Mouse (Mus musculus) midbrain, postnatal 0 days (tissue): ENCODE measurements around the gene Taz. TPM values are rescaled to one million over a fixed set of nuclear protein-coding genes. Genes with fewer than 3 reads are reported as not detected.

Experiments
- ATAC-seq: fragments of 200-750 bp; cut with Nextera tagmentation; 2 replicates; pipeline ENCODE4 v1.8.0; 2017; ENCODE audit warnings: moderate number of reproducible peaks, mild to moderate bottlenecking, moderate TSS enrichment, moderate library complexity; ENCODE audit not compliant: low FRiP score
- DNase-seq: peaks from one replicate; pipeline ENCODE4 v3.0.0-alpha.2; 2015; ENCODE audit warnings: low spot score
- H3K27ac ChIP-seq: fragments of 300-500 bp; sonication (generic); 2 replicates; pipeline ENCODE4 v1.5.1; 2014; ENCODE audit warnings: low read depth, mild to moderate bottlenecking, low read length, mixed read lengths
- H3K27me3 ChIP-seq: fragments of 300-500 bp; sonication (generic); 2 replicates; pipeline ENCODE4 v1.6.1; 2014; ENCODE audit warnings: low read length, control low read depth, mixed read lengths; ENCODE audit not compliant: insufficient read depth
- H3K36me3 ChIP-seq: fragments of 300-500 bp; sonication (generic); 2 replicates; pipeline ENCODE4 v1.6.1; 2014; ENCODE audit warnings: low read length, control low read depth, mixed read lengths; ENCODE audit not compliant: insufficient read depth
- H3K4me1 ChIP-seq: fragments of 300-500 bp; sonication (generic); 2 replicates; pipeline ENCODE4 v1.6.1; 2014; ENCODE audit warnings: mild to moderate bottlenecking, control low read depth, antibody characterized with exemption, low read length, mixed read lengths; ENCODE audit not compliant: insufficient read depth
- H3K4me2 ChIP-seq: fragments of 300-500 bp; sonication (generic); 2 replicates; pipeline ENCODE4 v1.6.1; 2014; ENCODE audit warnings: low read depth, mild to moderate bottlenecking, low read length, mixed read lengths; ENCODE audit not compliant: poor library complexity, severe bottlenecking
- H3K4me3 ChIP-seq: fragments of 300-500 bp; sonication (generic); 2 replicates; pipeline ENCODE4 v1.5.1; 2014; ENCODE audit warnings: low read depth, mild to moderate bottlenecking, low read length, moderate library complexity
- H3K9ac ChIP-seq: fragments of 300-500 bp; sonication (generic); replicated peaks from 2 replicates; pipeline ENCODE4 v1.6.1; 2014; ENCODE audit warnings: mild to moderate bottlenecking, low read length, moderate library complexity, mixed read lengths; ENCODE audit not compliant: poor library complexity, severe bottlenecking
- H3K9me3 ChIP-seq: fragments of 300-500 bp; sonication (generic); 2 replicates; pipeline ENCODE4 v1.6.1; 2016; ENCODE audit warnings: low read length, control low read depth
- CTCF ChIP-seq: IDR thresholded peaks from 2 replicates; pipeline ENCODE4 v1.5.1; 2016; ENCODE audit warnings: antibody characterized with exemption, mild to moderate bottlenecking
- WGBS: fragments of 180-500 bp; shearing (Covaris S2); extraction: QIAGEN DNeasy Blood & Tissue Kit; methylation state at CpG from one replicate; pipeline ENCODE4 v1.1.7; 2014; 5-methylcytosine and 5-hydroxymethylcytosine counted together
- polyA plus RNA-seq: library from polyadenylated mRNA; unstranded; fragments of >200 nt; fragmentation: Nextera tagmentation; extraction: Ambion mirVana; gene quantifications from 2 replicates; pipeline ENCODE4 v1.2.1, GENCODE M21; 2015
- total RNA-seq: library from RNA; depleted of rRNA; stranded (reverse); fragments of >200 nt; gene quantifications from 2 replicates; pipeline ENCODE4 v1.2.3, GENCODE M21; 2014; rRNA removed

Gene Taz
- 44.4 and 49.2 TPM in 2 replicates for total RNA-seq
- polyA plus RNA-seq = 65.9 and 69.8 TPM in 2 replicates

DNA sequence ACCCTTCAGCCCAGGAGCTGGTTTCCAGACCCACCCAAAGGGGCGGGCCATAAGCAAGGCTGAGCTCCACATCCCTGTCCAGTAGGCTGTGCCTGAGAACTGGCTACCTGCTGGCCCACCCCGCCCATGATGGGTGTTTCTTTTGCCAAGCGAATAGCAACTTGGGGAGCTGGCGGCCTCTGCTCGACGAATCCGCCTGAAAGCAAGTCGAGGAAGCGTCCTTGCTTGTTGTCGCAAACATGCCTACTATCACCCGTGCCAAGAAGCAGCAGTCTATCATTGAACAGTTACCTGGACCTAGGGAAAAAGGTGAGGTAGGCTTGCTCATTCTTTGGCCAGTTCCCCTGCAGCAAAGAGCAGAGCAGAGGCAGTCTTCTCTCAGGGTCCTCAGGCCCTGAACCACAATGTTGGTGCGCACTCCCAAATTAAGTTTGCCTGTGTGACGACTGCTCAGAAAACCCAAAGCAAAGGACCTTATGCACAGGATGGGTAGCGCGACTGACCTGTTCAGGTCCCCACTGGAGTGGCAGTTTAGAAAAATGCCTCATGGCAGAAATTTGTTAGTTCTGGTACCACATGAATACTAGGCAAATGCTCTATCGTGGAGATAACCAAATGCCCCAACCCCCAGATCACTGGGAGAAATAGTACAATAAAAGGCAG is at the start of gene Taz, which contains the start of gene Dnase1l1:
Taz (plus strand) TSS at position 181 of the 663 bp plus-strand sequence.
Dnase1l1 (minus strand) TSS at position 606 of the 663 bp plus-strand sequence.
- DNase-seq (peak; percentile 55), ATAC-seq (peak; percentile 65)
- Histone ChIP-seq H3K4me1 (no peaks in the 10 kb centered on the region), H3K4me2 (peak within 1 kb of the TSS; percentile 57), H3K9ac (peak within 1 kb of the TSS; percentile 63), H3K36me3 (no peaks in the 10 kb centered on the region), H3K4me3 (peak within 1 kb of the TSS; percentile 48), H3K9me3 (no peaks in the 10 kb centered on the region), H3K27me3 (no peaks in the 10 kb centered on the region), H3K27ac (peak within 1 kb of the TSS; percentile 82)
- peak; percentile 2; the same call in 1 of the 2 replicates for TF ChIP-seq CTCF
- 24% methylated on average over 16 of the region's 16 CpGs for WGBS

DNA sequence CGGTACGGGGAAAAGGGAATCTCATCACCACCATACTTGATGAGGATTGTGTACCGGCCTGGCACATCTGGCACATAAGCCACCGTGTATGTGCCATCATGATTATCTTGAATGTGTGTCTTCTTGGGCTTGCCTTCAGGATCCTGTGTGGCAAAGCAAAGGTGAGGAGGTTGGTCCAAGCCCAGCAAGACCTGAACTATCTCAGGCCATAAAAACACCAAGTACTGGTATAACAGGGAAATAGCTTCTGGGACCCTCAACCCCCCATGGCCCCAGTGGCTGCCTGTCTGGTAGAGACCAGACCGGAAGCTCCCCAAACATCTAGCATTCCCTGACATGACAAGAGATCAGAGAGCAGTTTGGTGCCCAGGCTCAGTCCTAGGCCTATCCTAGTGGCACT is 48.5 kb upstream of the Taz start:
- Histone ChIP-seq H3K4me2 (no peak overlapping the region), H3K36me3 (peaks cover 61% of the 10 kb centered on the region), H3K4me3 (no peak overlapping the region), H3K9ac (no peak overlapping the region), H3K27ac (no peak overlapping the region), H3K27me3 (no peaks in the 10 kb centered on the region), H3K4me1 (no peaks in the 10 kb centered on the region), H3K9me3 (no peaks in the 10 kb centered on the region)
- TF ChIP-seq CTCF = no peak
- WGBS = 95% methylated on average over 5 of the region's 5 CpGs
- ATAC-seq (no peak), DNase-seq (no peak)

DNA sequence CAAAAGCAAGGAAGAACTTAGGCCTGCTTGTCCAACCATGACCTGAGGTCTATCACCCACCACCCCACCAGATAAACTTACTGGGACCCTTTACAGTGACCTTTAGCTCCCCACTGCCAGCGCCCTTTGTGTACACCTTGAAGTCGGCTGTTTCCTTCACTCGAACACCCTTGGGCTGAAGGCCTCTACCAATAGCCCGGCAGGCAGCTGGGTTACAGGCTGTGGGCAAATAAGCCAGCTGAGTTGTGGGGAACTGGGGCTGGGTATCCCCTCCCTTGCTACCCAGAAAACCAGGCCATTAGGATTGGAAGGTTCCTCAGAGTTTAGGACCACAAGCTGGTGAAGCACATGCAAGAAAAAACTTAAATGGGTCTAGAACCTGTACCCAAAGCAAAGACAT is 41.4 kb upstream of the Taz start:
- DNase-seq = no peak
- no peak overlapping the region for H3K4me3 ChIP-seq
- H3K4me2 ChIP-seq = no peak overlapping the region
- H3K27me3 ChIP-seq = no peaks in the 10 kb centered on the region
- TF ChIP-seq CTCF = no peak
- no peak overlapping the region for H3K9ac ChIP-seq
- H3K4me1 ChIP-seq = no peaks in the 10 kb centered on the region
- H3K9me3 ChIP-seq = no peaks in the 10 kb centered on the region
- WGBS = 97% methylated on average over 4 of the region's 4 CpGs
- ATAC-seq = no peak
- no peak overlapping the region for H3K27ac ChIP-seq
- H3K36me3 ChIP-seq = peaks cover 48% of the 10 kb centered on the region

DNA sequence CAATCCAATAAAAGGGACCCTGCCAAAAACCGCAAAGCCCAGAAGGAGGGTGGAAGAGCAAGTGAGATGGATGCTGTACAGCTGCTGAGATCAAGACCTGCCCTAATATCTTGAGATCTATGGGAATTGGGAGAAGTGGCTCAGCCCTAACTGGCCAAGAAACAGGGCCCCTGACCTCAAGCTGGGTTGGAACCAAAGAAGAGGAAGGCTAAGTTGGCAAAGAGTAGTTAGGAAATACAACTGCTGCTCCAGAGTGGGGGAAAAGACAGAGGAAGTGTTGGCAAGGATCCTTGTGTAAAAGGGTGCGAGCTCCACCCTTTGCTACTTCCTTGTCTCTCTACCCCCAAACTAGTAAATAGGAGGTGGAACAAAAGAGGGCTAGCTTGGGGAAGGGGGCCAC is 38.3 kb upstream of the Taz start:
- WGBS = 89% methylated on average over 2 of the region's 2 CpGs
- Histone ChIP-seq H3K4me1 (no peaks in the 10 kb centered on the region), H3K9ac (no peak overlapping the region), H3K36me3 (peaks cover 30% of the 10 kb centered on the region), H3K27me3 (no peaks in the 10 kb centered on the region), H3K4me3 (peak overlapping the region; percentile 45; the same call in 1 of the 2 replicates), H3K9me3 (no peaks in the 10 kb centered on the region), H3K4me2 (peak overlapping the region; percentile 55), H3K27ac (peak overlapping the region; percentile 87; the same call in 1 of the 2 replicates)
- DNase-seq (no peak), ATAC-seq (no peak)
- no peak for TF ChIP-seq CTCF

DNA sequence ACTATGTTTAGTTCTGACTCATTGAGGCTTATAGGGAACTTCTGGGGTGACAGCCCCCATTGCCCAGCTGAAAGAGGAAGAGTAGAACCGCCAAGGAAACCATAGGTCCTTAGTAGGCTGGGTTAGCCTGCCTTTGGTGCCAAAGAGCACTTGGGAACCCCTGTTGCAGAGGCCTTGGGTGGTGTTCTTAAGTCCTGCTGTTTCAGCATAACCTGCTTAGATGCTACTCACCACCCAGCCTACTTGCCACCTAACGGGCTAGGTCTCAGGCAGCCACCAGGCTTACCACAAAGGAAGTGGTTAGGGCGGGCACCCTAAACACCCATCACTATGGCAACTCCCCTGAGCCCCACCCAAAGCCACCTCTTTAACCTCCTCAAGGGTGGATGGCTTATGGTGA is 37.9 kb upstream of the Taz start:
- H3K9me3 ChIP-seq = no peaks in the 10 kb centered on the region
- peak overlapping the region; percentile 45 for H3K4me3 ChIP-seq
- ATAC-seq (no peak), DNase-seq (no peak)
- H3K4me1 ChIP-seq = no peaks in the 10 kb centered on the region
- peak overlapping the region; percentile 87; the same call in 1 of the 2 replicates for H3K27ac ChIP-seq
- H3K4me2 ChIP-seq = peak overlapping the region; percentile 55
- peak overlapping the region; percentile 68; the same call in 1 of the 2 replicates for H3K9ac ChIP-seq
- H3K27me3 ChIP-seq = no peaks in the 10 kb centered on the region
- WGBS = 50% methylated on average over 3 of the region's 3 CpGs
- no peak for TF ChIP-seq CTCF
- H3K36me3 ChIP-seq = peaks cover 30% of the 10 kb centered on the region

DNA sequence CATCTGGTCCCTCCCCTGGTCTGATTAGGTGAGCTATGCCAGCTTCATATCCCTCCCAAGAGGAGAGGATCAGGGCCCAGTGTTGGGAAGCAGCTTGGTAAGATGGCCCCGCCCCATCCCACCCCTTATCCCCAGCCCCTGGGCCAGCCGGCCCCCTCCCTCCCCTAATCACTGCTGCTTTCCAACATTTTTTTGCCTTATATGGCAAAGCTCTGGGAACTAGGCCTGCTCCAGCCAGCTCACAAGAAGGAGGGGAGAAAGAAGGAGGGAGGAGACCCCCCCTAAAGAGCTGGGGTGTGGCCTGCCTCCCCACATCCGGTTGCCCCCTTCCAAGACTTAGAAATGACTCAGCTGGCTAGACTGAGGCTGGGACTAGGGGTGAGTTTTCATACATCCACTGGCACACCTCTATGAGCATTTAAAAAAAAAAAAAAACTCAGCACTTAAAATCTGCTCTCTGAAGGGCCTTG is 37.1 kb upstream of the Taz start:
- ATAC-seq (peak; percentile 29), DNase-seq (peak; percentile 71)
- 27% methylated on average over 2 of the region's 3 CpGs for WGBS
- H3K9me3 ChIP-seq = no peaks in the 10 kb centered on the region
- no peaks in the 10 kb centered on the region for H3K4me1 ChIP-seq
- no peaks in the 10 kb centered on the region for H3K27me3 ChIP-seq
- H3K36me3 ChIP-seq = peaks cover 23% of the 10 kb centered on the region
- peak overlapping the region; percentile 87 for H3K27ac ChIP-seq
- H3K9ac ChIP-seq = peak overlapping the region; percentile 68
- peak overlapping the region; percentile 45 for H3K4me3 ChIP-seq
- H3K4me2 ChIP-seq = peak overlapping the region; percentile 55
- TF ChIP-seq CTCF = no peak
